Mouse (Mus musculus) lung, postnatal 0 days (tissue): ENCODE measurements around the gene Rpap1. TPM values are rescaled to one million over a fixed set of nuclear protein-coding genes. Genes with fewer than 3 reads are reported as not detected.

ENCODE experiments used
- ATAC-seq: fragments of 200-750 bp; cut with Nextera tagmentation; 2 replicates; pipeline ENCODE4 v1.8.0; 2017; ENCODE audit warnings: moderate library complexity
- DNase-seq: peaks from one replicate; pipeline ENCODE4 v3.0.0-alpha.2; 2016; ENCODE audit warnings: low spot score
- H3K27ac ChIP-seq: fragments of 300-500 bp; sonication (generic); 2 replicates; pipeline ENCODE4 v1.5.1; 2014; ENCODE audit warnings: antibody characterized with exemption, mild to moderate bottlenecking, low read length, mixed read lengths
- H3K27me3 ChIP-seq: fragments of 300-500 bp; sonication (generic); replicated peaks from 2 replicates; pipeline ENCODE4 v1.6.1; 2014; ENCODE audit warnings: low read length, mixed read lengths; ENCODE audit not compliant: insufficient read depth
- H3K36me3 ChIP-seq: fragments of 300-500 bp; sonication (generic); 2 replicates; pipeline ENCODE4 v1.6.1; 2014; ENCODE audit warnings: low read length, mixed read lengths; ENCODE audit not compliant: insufficient read depth
- H3K4me1 ChIP-seq: fragments of 300-500 bp; sonication (generic); 2 replicates; pipeline ENCODE4 v1.6.1; 2014; ENCODE audit warnings: antibody characterized with exemption, low read depth, low read length, mixed read lengths; ENCODE audit not compliant: insufficient read depth
- H3K4me2 ChIP-seq: fragments of 300-500 bp; sonication (generic); replicated peaks from 2 replicates; pipeline ENCODE4 v1.6.1; 2014; ENCODE audit warnings: low read depth, mild to moderate bottlenecking, low read length, moderate library complexity, mixed read lengths
- H3K4me3 ChIP-seq: fragments of 300-500 bp; sonication (generic); 2 replicates; pipeline ENCODE4 v1.5.1; 2014; ENCODE audit warnings: low read depth, low read length
- H3K9ac ChIP-seq: fragments of 300-500 bp; sonication (generic); replicated peaks from 2 replicates; pipeline ENCODE4 v1.6.1; 2014; ENCODE audit warnings: low read depth, mild to moderate bottlenecking
- H3K9me3 ChIP-seq: fragments of 300-500 bp; sonication (generic); 2 replicates; pipeline ENCODE4 v1.6.1; 2016; ENCODE audit warnings: low read length, mixed read lengths
- CTCF ChIP-seq: IDR thresholded peaks from 2 replicates; pipeline ENCODE4 v1.5.1; 2016; ENCODE audit warnings: antibody characterized with exemption, mild to moderate bottlenecking
- EP300 ChIP-seq: IDR thresholded peaks from 2 replicates; pipeline ENCODE4 v1.6.1; 2016; ENCODE audit warnings: antibody characterized with exemption, mild to moderate bottlenecking, control low read depth
- WGBS: fragments of 180-500 bp; shearing (Covaris S2); extraction: QIAGEN DNeasy Blood & Tissue Kit; methylation state at CpG from one replicate; pipeline ENCODE4 v1.1.7; 2014; 5-methylcytosine and 5-hydroxymethylcytosine counted together
- polyA plus RNA-seq: library from polyadenylated mRNA; unstranded; fragments of >200 nt; fragmentation: Nextera tagmentation; extraction: Ambion mirVana; gene quantifications from 2 replicates; pipeline ENCODE4 v1.2.1, GENCODE M21; 2015

Gene Rpap1
- polyA plus RNA-seq, 1 experiment from 2014 or later = 10.0 TPM

- H3K27ac ChIP-seq = no peak overlapping the region
- no peaks in the 10 kb centered on the region; the same call in 1 of the 2 replicates for H3K4me1 ChIP-seq
- ATAC-seq (no peak), DNase-seq (no peak)
- H3K4me3 ChIP-seq = no peak overlapping the region
- WGBS = 64% methylated on average over 8 of the region's 8 CpGs
- H3K9me3 ChIP-seq = no peaks in the 10 kb centered on the region
- TF ChIP-seq EP300 (no peak), CTCF (no peak)
- no peak overlapping the region for H3K9ac ChIP-seq
- no peak overlapping the region for H3K4me2 ChIP-seq
- H3K27me3 ChIP-seq = no peaks in the 10 kb centered on the region
- H3K36me3 ChIP-seq = no peaks in the 10 kb centered on the region
Measured at GRCm38 (mm10) chr2:119805536-119805935, 18.2 kb upstream of the Rpap1 start.

- ATAC-seq (no peak), DNase-seq (no peak)
- no peak overlapping the region for H3K9ac ChIP-seq
- no peaks in the 10 kb centered on the region for H3K9me3 ChIP-seq
- H3K4me3 ChIP-seq = no peak overlapping the region
- no peak overlapping the region for H3K4me2 ChIP-seq
- WGBS = 67% methylated on average over 9 of the region's 9 CpGs
- H3K27ac ChIP-seq = no peak overlapping the region
- no peaks in the 10 kb centered on the region for H3K27me3 ChIP-seq
- no peak for TF ChIP-seq EP300
- TF ChIP-seq CTCF = no peak
- H3K36me3 ChIP-seq = no peaks in the 10 kb centered on the region
- H3K4me1 ChIP-seq = no peaks in the 10 kb centered on the region; the same call in 1 of the 2 replicates
Measured at GRCm38 (mm10) chr2:119804776-119805175, 17.4 kb upstream of the Rpap1 start.

GRCm38 (mm10) chr2:119804275-119804628, 16.9 kb upstream of the Rpap1 start:
- 70% methylated on average over 5 of the region's 5 CpGs for WGBS
- Histone ChIP-seq H3K9me3 (no peaks in the 10 kb centered on the region), H3K4me2 (no peak overlapping the region), H3K36me3 (no peaks in the 10 kb centered on the region), H3K27me3 (no peaks in the 10 kb centered on the region), H3K9ac (no peak overlapping the region; the same call in 1 of the 2 replicates), H3K27ac (no peak overlapping the region), H3K4me3 (no peak overlapping the region), H3K4me1 (no peaks in the 10 kb centered on the region; the same call in 1 of the 2 replicates)
- TF ChIP-seq CTCF = no peak
- no peak for TF ChIP-seq EP300
- ATAC-seq (no peak), DNase-seq (no peak)

- ATAC-seq (no peak), DNase-seq (no peak)
- Histone ChIP-seq H3K9me3 (no peaks in the 10 kb centered on the region), H3K27ac (no peak overlapping the region), H3K9ac (no peak overlapping the region; the same call in 1 of the 2 replicates), H3K27me3 (no peaks in the 10 kb centered on the region), H3K4me3 (no peak overlapping the region), H3K4me1 (no peaks in the 10 kb centered on the region; the same call in 1 of the 2 replicates), H3K4me2 (no peak overlapping the region), H3K36me3 (no peaks in the 10 kb centered on the region)
- TF ChIP-seq CTCF (no peak), EP300 (no peak)
- 60% methylated on average over 6 of the region's 6 CpGs for WGBS
Measured at GRCm38 (mm10) chr2:119803618-119804274, 16.4 kb upstream of the Rpap1 start.

- no peak for TF ChIP-seq CTCF
- no peak for TF ChIP-seq EP300
- 70% methylated on average over 10 of the region's 10 CpGs for WGBS
- Histone ChIP-seq H3K4me1 (no peaks in the 10 kb centered on the region; the same call in 1 of the 2 replicates), H3K27ac (no peak overlapping the region), H3K4me2 (no peak overlapping the region), H3K27me3 (no peaks in the 10 kb centered on the region), H3K9me3 (no peaks in the 10 kb centered on the region), H3K36me3 (no peaks in the 10 kb centered on the region), H3K9ac (no peak overlapping the region), H3K4me3 (no peak overlapping the region)
- ATAC-seq (0 out of 2 replicates have a peak, but pooled peaks have one; percentile 5), DNase-seq (peak; percentile 29)
Measured at GRCm38 (mm10) chr2:119802767-119803617, 15.7 kb upstream of the Rpap1 start.
